In genomic region chr5:137039453-137039852, GRCm38 (mm10) we compare ENCODE assay signal across 31 mouse cellular contexts. TPM values are rescaled to one million over a fixed set of nuclear protein-coding genes. Genes with fewer than 3 reads are reported as not detected.
"Had no signal": no experiment of that assay in that cellular context is flagged by ENCODE, and none has a peak within 500 bp of the region (broad histone marks: within the 10 kb centered on the region; RNA-seq: fewer than 3 reads in every experiment).

No protein-coding gene starts in this region.

- H3K9ac ChIP-seq: heart, embryonic 13.5 days; heart, embryonic 15.5 days; hindbrain, embryonic 14.5 days; kidney, embryonic 15.5 days; limb, embryonic 12.5 days; liver, embryonic 13.5 days; liver, embryonic 15.5 days had no signal

- ATAC-seq: hindbrain, embryonic 16.5 days; inflammation-experienced regulatory T-cells, adult 6 months had no signal

- H3K4me3 ChIP-seq: gastrocnemius, adult 2 months; heart, adult 2 months; heart, embryonic 13.5 days; heart, embryonic 15.5 days; kidney, embryonic 15.5 days; limb, embryonic 10.5 days; limb, embryonic 12.5 days; liver, embryonic 13.5 days; liver, embryonic 15.5 days had no signal

- H3K27ac ChIP-seq: gastrocnemius, adult 2 months; heart, adult 2 months; heart, embryonic 13.5 days; heart, embryonic 15.5 days; hindbrain, embryonic 14.5 days; kidney, embryonic 15.5 days; kidney, postnatal 0 days; limb, embryonic 10.5 days; limb, embryonic 12.5 days; liver, embryonic 13.5 days; liver, embryonic 15.5 days had no signal

- H3K4me1 ChIP-seq: heart, embryonic 15.5 days; limb, embryonic 10.5 days; liver, embryonic 15.5 days had no signal

- H3K9me3 ChIP-seq: heart, embryonic 13.5 days; heart, embryonic 15.5 days; kidney, embryonic 15.5 days; limb, embryonic 10.5 days; limb, embryonic 12.5 days; liver, embryonic 13.5 days; liver, embryonic 15.5 days had no signal

- DNase-seq: gastrocnemius, adult 2 months; gastrocnemius, postnatal 10 days; gastrocnemius, postnatal 25 days; heart, adult 2 months; heart, postnatal 14 days; heart, postnatal 36 days; kidney, adult 11 months; kidney, adult 2 months; kidney, adult 9 months; kidney, postnatal 14 days; kidney, postnatal 36 days; layer of hippocampus, adult 9-11 months; layer of hippocampus, postnatal 36 days; liver; liver, embryonic 13.5 days had no signal

- H3K4me2 ChIP-seq: heart, embryonic 11.5 days; heart, embryonic 13.5 days; heart, embryonic 15.5 days; hindbrain, embryonic 14.5 days; kidney, embryonic 15.5 days; limb, embryonic 12.5 days; liver, embryonic 11.5 days; liver, embryonic 13.5 days; liver, embryonic 15.5 days had no signal

- H3K27me3 ChIP-seq: heart, embryonic 13.5 days; heart, embryonic 15.5 days; kidney, embryonic 15.5 days; liver, embryonic 13.5 days had no signal

RNA-seq across cellular contexts. Expression of gene Vgf, which starts 13.3 kb away (rescaled TPM):
- total RNA-seq: gastrocnemius, adult 2 months; gastrocnemius, postnatal 25 days; gastrocnemius, postnatal 4 days; granulocyte monocyte progenitor cell, adult 5-6 weeks; heart, adult 2 months; heart, postnatal 14 days had no signal
- polyA plus RNA-seq: heart, embryonic 15.5 days; heart, postnatal 0 days; inflammation-experienced regulatory T-cells, adult 6 months; liver, embryonic 13.5 days; liver, embryonic 15.5 days had no signal

RNA-seq across cellular contexts. Expression of gene Serpine1, which starts 32.6 kb away (rescaled TPM):
- total RNA-seq: granulocyte monocyte progenitor cell, adult 5-6 weeks; hematopoietic stem cell, adult 5-6 weeks had no signal
- polyA plus RNA-seq: inflammation-experienced regulatory T-cells, adult 6 months had no signal
